Mouse (Mus musculus): ENCODE results near the gene Etnppl.

DNA sequence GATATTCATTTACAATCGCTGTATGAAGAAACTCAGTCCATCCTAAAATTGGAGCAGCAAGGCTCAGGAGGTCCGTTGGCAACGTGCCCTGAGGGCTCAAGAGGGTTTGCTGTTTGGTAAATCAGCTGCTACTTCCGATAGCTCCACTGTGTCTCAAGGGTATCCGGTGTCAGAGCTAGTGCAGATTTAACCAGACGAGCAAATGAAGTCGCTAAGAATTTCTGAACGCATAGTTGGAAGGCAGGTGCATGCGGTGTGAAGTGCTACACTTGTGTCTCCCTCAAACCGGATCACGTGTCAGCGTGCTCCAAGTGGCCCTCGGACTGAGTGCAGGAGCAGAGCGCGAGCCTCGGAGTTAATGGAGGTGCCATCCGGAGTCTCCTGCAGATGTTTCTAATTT lies 37.7 kb upstream of the Etnppl start:
- TF ChIP-seq CTCF (IDR thresholded peaks at IDR 0.05; ENCODE audit: extremely low read depth, insufficient read depth, insufficient read length, insufficient replicate concordance) (no peak), POLR2A (IDR thresholded peaks at IDR 0.05; ENCODE audit: low read depth, low read length) (no peak)
